Mouse (Mus musculus) heart, embryonic 12.5 days (tissue): ENCODE results near the gene Pcsk5. TPM values are rescaled to one million over a fixed set of nuclear protein-coding genes. Genes with fewer than 3 reads are reported as not detected.

Experiments
- ATAC-seq: fragments of 200-750 bp; cut with Nextera tagmentation; 2 replicates; pipeline ENCODE4 v1.8.0; 2017; ENCODE audit warnings: moderate TSS enrichment, moderate library complexity; ENCODE audit not compliant: insufficient number of reproducible peaks, low FRiP score
- H3K27ac ChIP-seq: fragments of 300-500 bp; sonication (generic); 2 replicates; pipeline ENCODE4 v1.5.1; 2016; ENCODE audit warnings: mild to moderate bottlenecking, moderate library complexity; ENCODE audit not compliant: poor library complexity, severe bottlenecking
- H3K27me3 ChIP-seq: fragments of 300-500 bp; sonication (generic); replicated peaks from 2 replicates; pipeline ENCODE4 v1.6.1; 2016; ENCODE audit warnings: mild to moderate bottlenecking, moderate library complexity
- H3K36me3 ChIP-seq: fragments of 300-500 bp; sonication (generic); 2 replicates; pipeline ENCODE4 v1.6.1; 2016; ENCODE audit warnings: mild to moderate bottlenecking, moderate library complexity
- H3K4me1 ChIP-seq: fragments of 300-500 bp; sonication (generic); replicated peaks from 2 replicates; pipeline ENCODE4 v1.6.1; 2016; ENCODE audit warnings: mild to moderate bottlenecking
- H3K4me2 ChIP-seq: fragments of 300-500 bp; sonication (generic); 2 replicates; pipeline ENCODE4 v1.6.1; 2016; ENCODE audit warnings: mild to moderate bottlenecking, moderate library complexity
- H3K4me3 ChIP-seq: fragments of 300-500 bp; sonication (generic); 2 replicates; pipeline ENCODE4 v1.5.1; 2016; ENCODE audit warnings: mild to moderate bottlenecking
- H3K9ac ChIP-seq: fragments of 300-500 bp; sonication (generic); 2 replicates; pipeline ENCODE4 v1.6.1; 2016; ENCODE audit warnings: mild to moderate bottlenecking, moderate library complexity
- H3K9me3 ChIP-seq: fragments of 300-500 bp; sonication (generic); replicated peaks from 2 replicates; pipeline ENCODE4 v1.6.1; 2016; ENCODE audit warnings: mild to moderate bottlenecking, moderate library complexity
- WGBS: fragments of 180-500 bp; shearing (Covaris S2); methylation state at CpG from one replicate; pipeline ENCODE4 v1.1.7; 2016; 5-methylcytosine and 5-hydroxymethylcytosine counted together
- polyA plus RNA-seq: library from polyadenylated mRNA; unstranded; fragments of >200 nt; fragmentation: Nextera tagmentation; extraction: Ambion mirVana; gene quantifications from 2 replicates; pipeline ENCODE4 v1.2.1, GENCODE M21; 2016

Gene Pcsk5
- polyA plus RNA-seq, 1 experiment from 2014 or later: 24.6 TPM

DNA sequence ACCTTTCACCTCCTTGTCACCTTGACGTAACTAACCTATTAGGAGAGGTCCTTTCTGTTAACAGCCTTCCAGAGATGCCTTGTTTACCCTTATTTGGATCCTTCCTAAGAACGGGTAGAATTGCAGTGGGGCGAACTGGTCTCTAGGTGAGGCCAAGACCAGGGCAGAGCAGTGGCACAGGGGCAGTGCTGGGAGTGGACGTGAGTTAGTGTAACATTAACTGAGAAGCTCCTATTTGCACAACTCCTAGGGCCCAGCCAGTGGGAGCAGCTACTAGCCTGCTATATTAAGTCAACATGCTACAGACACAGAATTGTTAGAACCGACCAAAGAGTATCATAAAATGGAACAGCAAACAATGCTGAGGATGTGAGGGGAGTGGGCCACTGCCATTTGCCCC is 30.8 kb downstream of the Pcsk5 start:
- Histone ChIP-seq H3K4me1 (peaks cover 3% of the 10 kb centered on the region; the same call in 1 of the 2 replicates), H3K27me3 (no peaks in the 10 kb centered on the region), H3K9ac (no peak overlapping the region), H3K36me3 (no peaks in the 10 kb centered on the region), H3K9me3 (no peaks in the 10 kb centered on the region), H3K4me3 (no peak overlapping the region), H3K4me2 (no peak overlapping the region), H3K27ac (no peak overlapping the region)
- no peak for ATAC-seq
- 78% methylated on average over 5 of the region's 5 CpGs for WGBS

DNA sequence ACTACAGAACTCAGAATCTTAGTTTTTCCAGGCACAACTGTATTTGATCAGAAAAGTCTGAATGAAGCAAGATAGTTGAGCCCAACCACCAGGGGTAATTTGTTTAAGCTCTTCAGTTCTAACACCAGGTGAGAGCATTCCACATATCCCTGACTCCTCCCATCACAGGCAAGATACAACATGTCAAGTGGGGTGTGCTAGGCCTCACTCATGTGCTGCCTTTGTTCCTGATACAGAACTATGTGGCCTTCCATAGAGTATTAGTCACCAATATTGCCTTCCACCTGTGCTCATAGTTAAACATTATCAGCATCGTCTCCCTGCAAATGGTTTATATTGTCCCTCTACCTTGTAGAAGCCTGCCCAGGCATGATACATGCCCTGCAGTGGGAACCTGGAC is 36.6 kb downstream of the Pcsk5 start:
- no peak overlapping the region for H3K27ac ChIP-seq
- H3K4me3 ChIP-seq: no peak overlapping the region
- H3K4me2 ChIP-seq: no peak overlapping the region
- H3K27me3 ChIP-seq: no peaks in the 10 kb centered on the region
- no peak overlapping the region for H3K9ac ChIP-seq
- ATAC-seq: no peak
- WGBS: 95% methylated on average over 1 of the region's 1 CpGs
- H3K36me3 ChIP-seq: no peaks in the 10 kb centered on the region
- no peaks in the 10 kb centered on the region for H3K9me3 ChIP-seq
- no peaks in the 10 kb centered on the region for H3K4me1 ChIP-seq

GRCm38 (mm10) chr19:17799419-17800185 is 37.8 kb downstream of the Pcsk5 start:
- Histone ChIP-seq H3K9me3 (no peaks in the 10 kb centered on the region), H3K4me2 (no peak overlapping the region), H3K4me1 (no peaks in the 10 kb centered on the region), H3K9ac (no peak overlapping the region), H3K36me3 (no peaks in the 10 kb centered on the region), H3K27ac (no peak overlapping the region), H3K27me3 (no peaks in the 10 kb centered on the region), H3K4me3 (no peak overlapping the region)
- 90% methylated on average over 4 of the region's 4 CpGs for WGBS
- ATAC-seq: no peak

DNA sequence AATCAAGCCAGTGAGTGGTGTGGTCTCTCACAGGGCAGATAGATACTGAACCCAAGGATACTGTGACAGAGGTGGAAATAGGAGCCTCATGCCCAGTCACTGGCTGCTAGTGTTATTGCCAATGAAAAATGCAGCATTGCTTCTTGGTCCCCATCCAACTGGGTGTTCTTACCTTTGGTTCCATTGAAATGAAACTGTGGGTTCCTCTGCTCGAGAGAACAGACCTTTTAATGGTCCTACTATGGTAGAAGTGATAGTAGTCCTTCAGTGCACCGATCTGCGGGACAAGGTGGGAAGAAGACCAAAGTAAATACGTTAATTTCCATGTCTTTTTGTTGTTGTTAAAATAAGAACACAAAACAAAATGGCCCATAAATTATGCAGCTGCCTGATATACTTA is 44.0 kb downstream of the Pcsk5 start:
- WGBS: 88% methylated on average over 4 of the region's 4 CpGs
- Histone ChIP-seq H3K36me3 (peaks cover 10% of the 10 kb centered on the region), H3K9me3 (no peaks in the 10 kb centered on the region), H3K4me3 (no peak overlapping the region), H3K9ac (no peak overlapping the region), H3K27me3 (no peaks in the 10 kb centered on the region), H3K27ac (no peak overlapping the region), H3K4me2 (no peak overlapping the region), H3K4me1 (peaks cover 3% of the 10 kb centered on the region)
- ATAC-seq: no peak

GRCm38 (mm10) chr19:17791485-17792052 is 45.9 kb downstream of the Pcsk5 start:
- Histone ChIP-seq H3K4me3 (no peak overlapping the region), H3K4me2 (no peak overlapping the region), H3K36me3 (peaks cover 10% of the 10 kb centered on the region), H3K27ac (no peak overlapping the region), H3K9me3 (no peaks in the 10 kb centered on the region), H3K4me1 (peaks cover 4% of the 10 kb centered on the region), H3K27me3 (no peaks in the 10 kb centered on the region), H3K9ac (no peak overlapping the region)
- WGBS: 89% methylated on average over 5 of the region's 5 CpGs
- no peak for ATAC-seq

DNA sequence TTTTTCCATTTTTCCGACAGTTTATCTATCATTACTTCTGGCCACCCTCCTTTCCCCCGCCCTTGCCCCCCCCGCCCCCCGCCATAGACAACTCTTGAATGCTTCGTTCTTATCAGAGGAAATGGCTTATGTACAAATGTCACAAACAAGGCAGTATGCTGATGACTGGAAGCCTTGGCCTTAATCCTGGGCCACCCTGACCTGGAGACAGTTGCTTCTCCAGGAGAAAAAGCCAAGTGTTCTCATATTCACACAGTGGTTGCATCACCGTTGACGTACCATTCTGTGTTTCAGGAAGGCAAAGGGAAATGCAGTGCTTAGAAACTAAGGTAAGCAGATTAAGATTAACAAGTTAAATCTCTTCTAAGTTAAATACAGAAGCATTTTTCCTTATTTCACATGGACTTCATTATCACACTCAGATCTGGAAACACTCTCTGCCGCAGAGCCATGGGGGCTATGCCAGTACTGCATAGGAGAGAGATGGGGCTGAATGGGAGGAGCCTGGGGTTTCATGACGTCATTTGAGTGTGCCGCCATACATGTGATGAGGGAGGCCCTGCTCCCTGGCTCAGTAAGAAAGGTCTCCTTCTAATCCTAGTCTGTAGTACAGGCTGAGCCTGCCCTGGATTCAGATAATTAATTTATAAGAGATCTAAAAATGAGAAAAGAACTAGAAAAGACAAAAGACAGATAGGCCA is 48.7 kb downstream of the Pcsk5 start:
- H3K4me3 ChIP-seq: no peak overlapping the region
- 65% methylated on average over 10 of the region's 10 CpGs for WGBS
- H3K27ac ChIP-seq: no peak overlapping the region
- H3K9me3 ChIP-seq: no peaks in the 10 kb centered on the region
- ATAC-seq: no peak
- H3K36me3 ChIP-seq: peaks cover 10% of the 10 kb centered on the region
- H3K4me2 ChIP-seq: no peak overlapping the region
- peaks cover 5% of the 10 kb centered on the region for H3K4me1 ChIP-seq
- no peaks in the 10 kb centered on the region for H3K27me3 ChIP-seq
- H3K9ac ChIP-seq: no peak overlapping the region

DNA sequence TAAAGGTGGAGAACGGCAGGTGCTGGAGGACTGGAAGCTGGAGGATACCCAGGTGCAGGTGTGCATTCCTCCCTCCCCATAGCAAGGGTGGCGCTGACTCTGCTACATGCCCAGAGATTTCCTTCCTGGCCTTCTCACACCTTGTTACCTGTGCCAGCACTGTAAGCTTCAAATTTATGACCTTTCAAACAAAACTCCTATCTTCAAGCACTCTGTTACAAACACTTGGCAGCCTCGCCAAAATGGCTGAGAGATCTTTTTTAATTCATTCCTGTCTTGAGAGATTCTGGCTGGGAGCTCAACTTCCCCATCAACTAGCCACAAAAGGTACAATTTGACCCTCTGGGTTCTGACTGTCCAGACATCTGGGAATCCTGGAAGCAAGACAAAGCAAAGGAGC is 50.7 kb downstream of the Pcsk5 start:
- 80% methylated on average over 3 of the region's 3 CpGs for WGBS
- Histone ChIP-seq H3K4me2 (no peak overlapping the region), H3K36me3 (no peaks in the 10 kb centered on the region), H3K27ac (no peak overlapping the region), H3K27me3 (no peaks in the 10 kb centered on the region), H3K4me3 (no peak overlapping the region), H3K9me3 (no peaks in the 10 kb centered on the region), H3K9ac (no peak overlapping the region), H3K4me1 (peaks cover 8% of the 10 kb centered on the region)
- ATAC-seq: no peak

GRCm38 (mm10) chr19:17784401-17785192 is 52.8 kb downstream of the Pcsk5 start:
- no peaks in the 10 kb centered on the region for H3K27me3 ChIP-seq
- H3K4me3 ChIP-seq: no peak overlapping the region
- H3K4me2 ChIP-seq: no peak overlapping the region
- WGBS: 73% methylated on average over 2 of the region's 2 CpGs
- ATAC-seq: no peak
- H3K9me3 ChIP-seq: no peaks in the 10 kb centered on the region
- H3K27ac ChIP-seq: no peak overlapping the region
- no peak overlapping the region for H3K9ac ChIP-seq
- peaks cover 8% of the 10 kb centered on the region for H3K4me1 ChIP-seq
- no peaks in the 10 kb centered on the region for H3K36me3 ChIP-seq

DNA sequence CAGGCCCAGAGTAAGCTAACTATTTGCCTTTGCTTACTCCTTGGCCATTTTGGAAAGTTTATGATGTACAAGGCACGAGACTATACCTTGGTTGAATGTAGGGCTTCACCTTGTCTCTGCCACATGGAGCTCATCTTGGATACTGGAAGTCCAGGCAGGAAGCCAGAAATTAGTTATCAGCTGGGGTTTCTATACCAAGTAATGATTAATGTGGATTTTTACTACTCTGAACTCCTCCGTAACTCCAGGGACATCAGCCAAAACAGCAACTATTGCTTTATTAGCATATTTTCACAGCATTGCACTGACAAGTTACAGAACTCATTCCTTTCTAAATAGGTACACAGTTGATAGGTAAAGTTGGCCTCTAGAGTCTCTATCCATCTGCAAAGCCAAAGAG is 54.2 kb downstream of the Pcsk5 start:
- no peak overlapping the region for H3K4me2 ChIP-seq
- H3K4me1 ChIP-seq: peaks cover 4% of the 10 kb centered on the region; the same call in 1 of the 2 replicates
- ATAC-seq: no peak
- no peak overlapping the region for H3K27ac ChIP-seq
- no peaks in the 10 kb centered on the region for H3K36me3 ChIP-seq
- no peak overlapping the region for H3K4me3 ChIP-seq
- WGBS: 66% methylated on average over 2 of the region's 2 CpGs
- H3K9me3 ChIP-seq: no peaks in the 10 kb centered on the region
- H3K9ac ChIP-seq: no peak overlapping the region
- H3K27me3 ChIP-seq: no peaks in the 10 kb centered on the region

DNA sequence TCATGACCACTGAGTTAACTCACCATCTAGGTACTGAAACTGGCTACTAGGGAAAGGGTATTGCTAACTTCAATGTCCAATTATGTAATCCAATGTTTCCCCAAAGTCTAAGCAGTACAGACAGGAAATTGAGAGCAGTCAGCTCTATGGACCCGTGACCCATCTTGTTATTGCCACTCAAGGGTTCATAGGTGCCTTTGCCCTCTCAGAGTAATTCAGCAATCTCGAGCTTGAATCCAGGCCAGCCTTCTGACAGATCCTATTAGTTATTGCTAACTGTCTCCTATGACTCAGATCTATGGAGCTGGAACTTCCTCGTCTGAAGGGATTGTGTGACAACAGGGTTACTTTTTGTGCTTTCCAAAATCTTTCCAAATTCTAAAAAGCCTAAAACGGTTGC is 56.1 kb downstream of the Pcsk5 start:
- WGBS: 81% methylated on average over 4 of the region's 4 CpGs
- Histone ChIP-seq H3K27me3 (no peaks in the 10 kb centered on the region), H3K4me2 (no peak overlapping the region), H3K36me3 (no peaks in the 10 kb centered on the region), H3K9ac (no peak overlapping the region), H3K4me3 (no peak overlapping the region), H3K4me1 (0 out of 2 replicates have a peak, but pooled peaks cover 4% of the 10 kb centered on the region), H3K27ac (no peak overlapping the region), H3K9me3 (no peaks in the 10 kb centered on the region)
- no peak for ATAC-seq

- no peak overlapping the region for H3K27ac ChIP-seq
- no peak for ATAC-seq
- no peak overlapping the region for H3K9ac ChIP-seq
- no peaks in the 10 kb centered on the region for H3K36me3 ChIP-seq
- no peaks in the 10 kb centered on the region for H3K9me3 ChIP-seq
- H3K27me3 ChIP-seq: no peaks in the 10 kb centered on the region
- 45% methylated on average over 2 of the region's 2 CpGs for WGBS
- no peak overlapping the region for H3K4me3 ChIP-seq
- no peak overlapping the region for H3K4me2 ChIP-seq
- no peaks in the 10 kb centered on the region for H3K4me1 ChIP-seq
Observed at GRCm38 (mm10) chr19:17775943-17776342, 61.5 kb downstream of the Pcsk5 start.
